Mouse (Mus musculus): ENCODE data around the gene Srp9. TPM values are rescaled to one million over a fixed set of nuclear protein-coding genes. Genes with fewer than 3 reads are reported as not detected.

The Srp9 gene
- 10 to 100 TPM; 40.5 to 47.6 TPM for total RNA-seq (2021)
- 29.4 and 39.0 TPM in 2 replicates for polyA plus RNA-seq (2012; rRNA removed)
- long read RNA-seq, transcript Srp9-202 (2 exons, 823 nt), result minor isoform, 8 of 85 reads
- long read RNA-seq, transcript Srp9-201 (3 exons, 1,367 nt), result major isoform, 74 of 85 reads
- long read RNA-seq, partial matches to known transcripts, result 1 of 85 reads
- long read RNA-seq, other reads (novel, unspliced or antisense), result 0 of 85 reads

DNA sequence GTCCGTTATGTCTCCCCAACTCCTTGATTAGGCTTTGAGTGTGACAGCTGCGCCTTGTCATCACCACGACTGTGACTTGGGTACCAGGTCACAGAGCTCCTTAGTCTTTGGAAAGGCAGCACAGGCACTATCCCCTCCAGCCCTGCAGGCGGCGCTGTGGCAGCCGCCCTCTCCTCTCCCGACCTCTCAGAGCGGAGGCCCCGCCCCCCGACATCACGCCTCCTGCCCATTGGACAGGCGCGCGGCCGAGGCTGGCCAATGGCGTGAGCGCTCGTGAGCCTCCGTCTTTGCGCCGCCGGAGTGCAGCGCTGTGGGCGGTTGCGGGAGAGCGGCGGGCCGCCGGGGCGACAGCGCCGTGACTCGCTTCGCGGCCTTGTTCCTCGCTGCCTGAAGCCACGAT, at the start of gene Srp9:
TSS of gene Srp9 (plus strand) at position 232 of the 400 bp plus-strand sequence.
- under 1% methylated on average over 37 of the region's 37 CpGs for WGBS

DNA sequence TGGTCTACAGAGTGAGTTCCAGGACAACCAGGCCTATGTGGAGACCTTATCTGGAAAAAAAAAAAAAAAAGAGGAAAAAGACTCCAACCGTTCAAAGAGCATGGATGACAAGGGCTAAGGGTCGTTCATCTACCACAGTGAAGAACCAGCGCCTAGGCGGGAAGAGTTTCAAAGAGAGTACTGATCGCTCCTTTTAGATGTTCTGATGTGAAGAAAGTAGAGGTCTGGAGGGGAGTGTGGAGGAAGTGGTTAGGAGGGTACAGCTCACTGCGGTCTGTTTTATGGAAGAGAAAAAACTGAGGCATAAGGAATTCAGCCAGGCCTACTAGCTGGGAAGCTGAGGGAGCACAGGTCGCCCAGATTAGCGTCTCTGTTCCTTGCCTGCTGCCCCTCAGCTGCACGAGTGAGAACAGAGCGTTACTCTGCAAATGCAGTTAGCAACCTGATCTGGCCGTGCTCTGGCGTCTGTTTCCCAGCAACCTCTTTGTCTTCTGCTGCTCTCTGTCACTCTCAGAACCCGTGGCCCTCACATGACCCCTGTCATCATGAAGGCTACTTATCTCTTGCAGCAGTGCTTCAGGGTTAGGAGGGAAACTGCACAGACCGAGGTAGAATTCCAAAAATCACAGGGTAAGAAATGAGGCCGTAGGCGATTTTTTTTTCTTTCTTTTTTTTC, 42.7 kb upstream of the Srp9 start:
- Histone ChIP-seq H3K36me3 (ENCODE audit: control insufficient read depth, insufficient read depth, low read length) (no peaks in the 10 kb centered on the region), H3K27me3 (ENCODE audit: control insufficient read depth, insufficient read depth, low read length) (no peaks in the 10 kb centered on the region), H3K4me1 (ENCODE audit: control insufficient read depth, insufficient read depth, low read length) (no peaks in the 10 kb centered on the region; the same call in 1 of the 2 replicates), H3K9ac (ENCODE audit: low read depth, low read length) (no peak overlapping the region), H3K27ac (no peak overlapping the region), H3K79me2 (replicated peaks; ENCODE audit: control insufficient read depth, insufficient read depth, low read length) (no peaks in the 10 kb centered on the region), H3K4me3 (no peak overlapping the region)
- intact Hi-C loops (cut with DNase I), result no loop called here
- TF ChIP-seq EP300 (IDR thresholded peaks at IDR 0.05; ENCODE audit: insufficient read depth, low read depth, low read length) (peak; percentile 80), CTCF (IDR thresholded peaks at IDR 0.05) (no peak)
- DNase-seq, result peak in 1 of 2 experiments; percentile 63
- WGBS, result 27% methylated on average over 16 of the region's 16 CpGs

More for the DNA sequence above, at the start of gene Srp9:
- peaks cover 2% of the 10 kb centered on the region for H3K79me2 ChIP-seq (replicated peaks; ENCODE audit: control insufficient read depth, insufficient read depth, low read length)
- intact Hi-C loops (cut with DNase I), result loop anchor here (5.0 to 10.0 kb wide), 2 partner anchors 397 to 410 kb away; no protein-coding TSS in a partner anchor
- H3K27ac ChIP-seq, result peak within 1 kb of the TSS; percentile 88
- H3K4me3 ChIP-seq, result peak within 1 kb of the TSS; percentile 97
- peak; percentile 99 for TF ChIP-seq CTCF (IDR thresholded peaks at IDR 0.05)
- TF ChIP-seq EP300 (IDR thresholded peaks at IDR 0.05; ENCODE audit: insufficient read depth, low read depth, low read length), result peak; percentile 50; the same call in 1 of the 2 replicates
- TF ChIP-seq POLR2A (IDR thresholded peaks at IDR 0.05; ENCODE audit: insufficient read depth, low read depth, low read length), result peak; percentile 60; the same call in 1 of the 2 replicates
- peak; percentile 98 for DNase-seq
- no peaks in the 10 kb centered on the region for H3K27me3 ChIP-seq (ENCODE audit: control insufficient read depth, insufficient read depth, low read length)
- H3K4me1 ChIP-seq (ENCODE audit: control insufficient read depth, insufficient read depth, low read length), result no peaks in the 10 kb centered on the region
- H3K9ac ChIP-seq (ENCODE audit: low read depth, low read length), result peak within 1 kb of the TSS; percentile 76
- H3K36me3 ChIP-seq (ENCODE audit: control insufficient read depth, insufficient read depth, low read length), result peaks cover 5% of the 10 kb centered on the region; the same call in 1 of the 2 replicates

DNA sequence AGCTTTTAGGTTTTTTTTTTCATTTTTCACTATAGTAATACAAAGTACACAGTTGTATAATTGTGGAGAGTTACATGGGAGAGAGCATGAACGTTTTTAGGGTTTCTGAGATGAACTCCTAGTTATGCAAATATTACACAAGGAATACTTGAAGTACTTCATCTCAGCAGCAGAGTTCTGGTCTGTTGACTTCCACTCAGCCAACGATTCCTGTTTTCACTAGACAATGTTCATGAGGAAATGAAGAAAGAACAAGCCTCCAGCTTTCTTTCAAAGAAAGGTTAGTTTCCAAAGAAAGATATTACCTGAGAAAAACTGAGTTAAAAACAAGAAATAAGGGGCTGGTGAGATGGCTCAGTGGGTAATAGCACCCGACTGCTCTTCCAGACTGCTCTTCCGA, 41.1 kb upstream of the Srp9 start:
- H3K79me2 ChIP-seq (replicated peaks; ENCODE audit: control insufficient read depth, insufficient read depth, low read length), result no peaks in the 10 kb centered on the region
- H3K4me1 ChIP-seq (ENCODE audit: control insufficient read depth, insufficient read depth, low read length), result peaks cover 5% of the 10 kb centered on the region
- intact Hi-C loops (cut with DNase I), result no loop called here
- H3K9ac ChIP-seq (ENCODE audit: low read depth, low read length), result no peak overlapping the region
- TF ChIP-seq EP300 (IDR thresholded peaks at IDR 0.05; ENCODE audit: insufficient read depth, low read depth, low read length) (no peak), CTCF (IDR thresholded peaks at IDR 0.05) (no peak), POLR2A (IDR thresholded peaks at IDR 0.05; ENCODE audit: insufficient read depth, low read depth, low read length) (no peak)
- H3K27me3 ChIP-seq (ENCODE audit: control insufficient read depth, insufficient read depth, low read length), result no peaks in the 10 kb centered on the region
- 83% methylated on average over 4 of the region's 4 CpGs for WGBS
- no peak overlapping the region for H3K4me3 ChIP-seq
- no peak for DNase-seq
- no peaks in the 10 kb centered on the region for H3K36me3 ChIP-seq (ENCODE audit: control insufficient read depth, insufficient read depth, low read length)
- H3K27ac ChIP-seq, result no peak overlapping the region

DNA sequence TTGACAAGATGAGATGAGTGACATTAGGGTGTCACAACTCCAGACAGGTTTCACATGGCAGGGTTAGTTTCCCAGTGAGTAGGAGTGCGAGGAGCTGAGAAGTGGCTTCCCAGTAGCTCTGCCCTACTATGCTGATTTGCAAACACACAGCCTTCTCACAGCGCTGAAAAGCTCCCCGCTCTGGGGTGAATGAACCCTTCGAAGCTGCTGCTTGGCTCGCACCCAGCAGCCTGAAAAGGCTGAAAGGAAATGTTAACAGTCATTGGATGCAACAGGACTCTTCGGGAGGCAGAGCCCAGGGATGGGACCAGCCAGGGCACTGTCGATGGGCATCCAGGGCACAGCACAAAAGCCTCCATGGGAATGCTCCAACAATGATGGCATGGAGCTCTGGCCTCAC, 37.8 kb upstream of the Srp9 start:
- Histone ChIP-seq H3K79me2 (replicated peaks; ENCODE audit: control insufficient read depth, insufficient read depth, low read length) (no peaks in the 10 kb centered on the region), H3K4me1 (ENCODE audit: control insufficient read depth, insufficient read depth, low read length) (peaks cover 22% of the 10 kb centered on the region), H3K27ac (no peak overlapping the region), H3K9ac (ENCODE audit: low read depth, low read length) (no peak overlapping the region), H3K36me3 (ENCODE audit: control insufficient read depth, insufficient read depth, low read length) (no peaks in the 10 kb centered on the region), H3K27me3 (ENCODE audit: control insufficient read depth, insufficient read depth, low read length) (no peaks in the 10 kb centered on the region), H3K4me3 (no peak overlapping the region)
- 52% methylated on average over 7 of the region's 7 CpGs for WGBS
- DNase-seq, result no peak
- TF ChIP-seq CTCF (IDR thresholded peaks at IDR 0.05) (no peak), EP300 (IDR thresholded peaks at IDR 0.05; ENCODE audit: insufficient read depth, low read depth, low read length) (no peak), POLR2A (IDR thresholded peaks at IDR 0.05; ENCODE audit: insufficient read depth, low read depth, low read length) (no peak)
- intact Hi-C loops (cut with DNase I), result loop anchor here (5.0 kb wide), 1 partner anchor 64 kb away; no protein-coding TSS in a partner anchor

DNA sequence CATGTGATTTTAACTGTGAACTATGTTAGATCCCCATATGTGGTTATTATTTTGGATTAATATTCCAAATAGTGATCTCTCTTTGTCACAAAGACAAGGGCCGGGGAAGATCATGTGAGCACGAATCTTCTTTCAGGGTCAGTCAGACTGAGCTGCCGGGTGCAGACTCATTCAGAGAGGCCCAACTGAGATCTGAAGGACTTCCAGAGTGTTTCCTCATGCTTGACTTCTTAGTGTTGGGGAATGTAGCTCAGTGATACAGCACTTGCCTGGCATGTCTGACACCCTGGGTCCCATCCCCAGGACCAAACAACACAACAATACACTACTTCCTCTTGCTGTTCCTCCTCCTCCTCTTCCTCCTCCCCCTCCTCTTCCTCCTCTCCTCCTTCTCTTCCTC, 37.2 kb upstream of the Srp9 start:
- Histone ChIP-seq H3K4me1 (ENCODE audit: control insufficient read depth, insufficient read depth, low read length) (peaks cover 22% of the 10 kb centered on the region), H3K79me2 (replicated peaks; ENCODE audit: control insufficient read depth, insufficient read depth, low read length) (no peaks in the 10 kb centered on the region), H3K4me3 (no peak overlapping the region), H3K27me3 (ENCODE audit: control insufficient read depth, insufficient read depth, low read length) (no peaks in the 10 kb centered on the region), H3K9ac (ENCODE audit: low read depth, low read length) (no peak overlapping the region), H3K27ac (no peak overlapping the region), H3K36me3 (ENCODE audit: control insufficient read depth, insufficient read depth, low read length) (no peaks in the 10 kb centered on the region)
- intact Hi-C loops (cut with DNase I), result loop anchor here (5.0 kb wide), 1 partner anchor 65 kb away; no protein-coding TSS in a partner anchor
- no peak for TF ChIP-seq POLR2A (IDR thresholded peaks at IDR 0.05; ENCODE audit: insufficient read depth, low read depth, low read length)
- no peak for TF ChIP-seq EP300 (IDR thresholded peaks at IDR 0.05; ENCODE audit: insufficient read depth, low read depth, low read length)
- TF ChIP-seq CTCF (IDR thresholded peaks at IDR 0.05), result no peak
- 89% methylated on average over 3 of the region's 3 CpGs for WGBS
- no peak for DNase-seq

Data from heart, adult 2 months (tissue).